Mouse (Mus musculus): Measurements from ENCODE around the gene Adprhl2. TPM values are rescaled to one million over a fixed set of nuclear protein-coding genes. Genes with fewer than 3 reads are reported as not detected.

The Adprhl2 gene
- total and polyA plus RNA-seq, 2 experiments from 2014 or later = 61.9 to 80.6 TPM

DNA sequence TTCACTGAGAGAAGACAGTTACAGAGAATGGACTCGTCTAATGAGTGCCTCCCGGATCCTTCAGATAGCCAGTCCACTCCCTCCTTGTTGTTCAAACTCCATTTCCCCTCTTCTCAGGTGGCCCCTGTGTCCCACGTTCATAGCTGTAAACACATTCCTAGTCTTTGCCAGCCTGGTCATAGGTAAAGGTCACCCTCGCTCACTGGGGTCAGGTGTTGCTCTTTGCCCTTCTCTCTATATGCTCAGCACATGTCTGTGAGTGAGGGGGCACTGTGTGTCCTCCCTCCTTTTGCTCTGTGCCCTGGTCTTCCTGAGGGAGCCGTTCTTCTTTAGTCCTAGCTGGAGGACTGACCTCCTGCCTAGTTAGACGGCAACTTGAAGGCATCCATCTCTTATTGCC lies 1.7 kb downstream of the Adprhl2 start:
- Histone ChIP-seq H3K36me3 (ENCODE audit: insufficient read depth, low read length) (peaks cover 33% of the 10 kb centered on the region), H3K9me3 (ENCODE audit: low read length) (no peaks in the 10 kb centered on the region), H3K4me1 (ENCODE audit: insufficient read depth, low read length) (peaks cover 8% of the 10 kb centered on the region; the same call in 1 of the 2 replicates), H3K9ac (replicated peaks; ENCODE audit: low read length, poor library complexity, severe bottlenecking) (no peak overlapping the region), H3K27me3 (ENCODE audit: insufficient read depth, low read length) (no peaks in the 10 kb centered on the region), H3K4me2 (ENCODE audit: low read depth, low read length, poor library complexity, severe bottlenecking) (no peak overlapping the region), H3K4me3 (ENCODE audit: low read depth, low read length) (no peak overlapping the region), H3K27ac (ENCODE audit: low read depth, low read length) (no peak overlapping the region)
- TF ChIP-seq CTCF (IDR thresholded peaks at IDR 0.05) = no peak
- no peak for ATAC-seq (ENCODE audit: low FRiP score)
- DNase-seq (ENCODE audit: low spot score) = no peak
- WGBS = 93% methylated on average over 6 of the region's 6 CpGs

DNA sequence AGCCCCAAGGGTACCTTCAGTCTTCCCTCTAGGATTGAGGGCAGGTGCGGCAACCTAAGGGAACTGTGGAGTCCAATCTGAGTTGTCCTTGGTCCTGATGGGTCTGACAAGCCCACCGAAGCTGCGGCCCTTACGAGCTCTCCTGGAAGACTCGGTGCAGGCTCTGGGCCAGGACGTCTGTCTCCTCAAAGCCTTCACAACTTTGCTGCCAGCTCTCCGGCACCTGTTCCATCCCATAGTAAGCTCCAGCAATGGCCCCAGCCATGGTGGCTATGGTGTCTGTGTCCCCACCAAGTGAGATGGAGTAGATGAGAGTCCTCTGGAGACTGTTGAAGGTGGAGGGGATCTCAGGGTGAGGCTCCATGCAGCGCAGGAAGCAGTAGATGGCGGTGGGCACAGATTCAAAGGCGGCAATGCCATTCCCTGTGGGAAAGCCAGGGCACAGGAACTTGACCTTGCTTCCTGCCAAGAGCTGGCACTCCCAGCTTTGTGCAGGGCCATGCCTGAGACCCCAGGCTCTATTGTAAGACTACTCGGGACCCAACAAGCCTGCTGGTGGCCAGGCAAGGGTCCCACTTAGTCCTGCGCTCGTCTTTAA lies 5.0 kb downstream of the Adprhl2 start:
- Histone ChIP-seq H3K27ac (ENCODE audit: low read depth, low read length) (no peak overlapping the region), H3K36me3 (ENCODE audit: insufficient read depth, low read length) (peaks cover 33% of the 10 kb centered on the region), H3K27me3 (ENCODE audit: insufficient read depth, low read length) (no peaks in the 10 kb centered on the region), H3K4me2 (ENCODE audit: low read depth, low read length, poor library complexity, severe bottlenecking) (no peak overlapping the region), H3K9me3 (ENCODE audit: low read length) (no peaks in the 10 kb centered on the region), H3K4me3 (ENCODE audit: low read depth, low read length) (no peak overlapping the region), H3K9ac (replicated peaks; ENCODE audit: low read length, poor library complexity, severe bottlenecking) (no peak overlapping the region), H3K4me1 (ENCODE audit: insufficient read depth, low read length) (peaks cover 8% of the 10 kb centered on the region; the same call in 1 of the 2 replicates)
- ATAC-seq (ENCODE audit: low FRiP score) (no peak), DNase-seq (ENCODE audit: low spot score) (no peak)
- no peak for TF ChIP-seq CTCF (IDR thresholded peaks at IDR 0.05)
- 92% methylated on average over 13 of the region's 13 CpGs for WGBS

DNA sequence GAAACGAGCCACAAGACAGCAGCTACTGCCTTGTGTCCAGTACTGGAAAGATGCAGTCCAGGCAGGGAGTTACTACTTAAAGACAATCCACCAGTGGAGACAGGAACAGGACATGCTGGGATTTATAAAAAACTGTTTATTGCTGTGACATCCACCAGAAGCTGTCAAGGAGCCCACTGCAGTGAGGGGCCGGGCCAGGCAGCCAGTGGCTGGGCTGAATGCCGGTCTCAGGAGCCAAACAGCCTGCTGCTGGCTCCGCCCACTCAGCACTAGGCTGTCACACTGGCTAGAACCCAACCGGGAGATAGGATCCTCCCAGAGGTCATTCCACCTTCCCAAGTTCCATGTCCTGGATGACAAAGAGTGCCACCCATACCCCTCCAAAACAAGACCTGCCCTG lies 5.6 kb downstream of the Adprhl2 start:
- Histone ChIP-seq H3K4me2 (ENCODE audit: low read depth, low read length, poor library complexity, severe bottlenecking) (no peak overlapping the region), H3K9ac (replicated peaks; ENCODE audit: low read length, poor library complexity, severe bottlenecking) (no peak overlapping the region), H3K36me3 (ENCODE audit: insufficient read depth, low read length) (peaks cover 33% of the 10 kb centered on the region), H3K9me3 (ENCODE audit: low read length) (no peaks in the 10 kb centered on the region), H3K27me3 (ENCODE audit: insufficient read depth, low read length) (no peaks in the 10 kb centered on the region), H3K4me3 (ENCODE audit: low read depth, low read length) (no peak overlapping the region), H3K4me1 (ENCODE audit: insufficient read depth, low read length) (peaks cover 8% of the 10 kb centered on the region; the same call in 1 of the 2 replicates), H3K27ac (ENCODE audit: low read depth, low read length) (no peak overlapping the region)
- ATAC-seq (ENCODE audit: low FRiP score) (no peak), DNase-seq (ENCODE audit: low spot score) (no peak)
- TF ChIP-seq CTCF (IDR thresholded peaks at IDR 0.05) = no peak
- WGBS = 42% methylated on average over 5 of the region's 5 CpGs

DNA sequence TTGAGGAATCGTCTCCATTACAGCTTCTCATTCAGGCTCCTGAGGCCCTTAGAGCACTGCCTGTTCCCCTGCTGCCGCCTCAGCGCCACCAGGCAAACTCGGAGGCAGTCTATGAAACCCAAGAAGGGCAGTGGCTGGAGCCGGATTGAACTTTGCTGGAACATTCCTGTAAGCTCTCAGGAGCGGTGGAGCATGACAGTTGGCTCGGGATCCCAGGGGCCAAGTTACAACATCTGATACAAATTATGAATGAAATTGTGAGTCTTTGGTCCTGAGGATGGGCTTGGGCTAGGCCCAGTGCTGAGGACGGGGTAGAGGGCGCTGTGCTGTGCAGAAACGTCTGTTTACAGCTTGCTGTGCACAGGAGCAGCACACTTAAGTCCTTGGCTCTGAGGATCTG lies 7.1 kb downstream of the Adprhl2 start:
- Histone ChIP-seq H3K4me3 (ENCODE audit: low read depth, low read length) (no peak overlapping the region), H3K27ac (ENCODE audit: low read depth, low read length) (no peak overlapping the region), H3K9ac (replicated peaks; ENCODE audit: low read length, poor library complexity, severe bottlenecking) (no peak overlapping the region), H3K4me1 (ENCODE audit: insufficient read depth, low read length) (no peaks in the 10 kb centered on the region), H3K4me2 (ENCODE audit: low read depth, low read length, poor library complexity, severe bottlenecking) (no peak overlapping the region), H3K9me3 (ENCODE audit: low read length) (no peaks in the 10 kb centered on the region), H3K36me3 (ENCODE audit: insufficient read depth, low read length) (peaks cover 32% of the 10 kb centered on the region), H3K27me3 (ENCODE audit: insufficient read depth, low read length) (no peaks in the 10 kb centered on the region)
- DNase-seq (ENCODE audit: low spot score) (no peak), ATAC-seq (ENCODE audit: low FRiP score) (no peak)
- TF ChIP-seq CTCF (IDR thresholded peaks at IDR 0.05) = no peak; the same call in 1 of the 2 replicates
- WGBS = 51% methylated on average over 10 of the region's 10 CpGs

DNA sequence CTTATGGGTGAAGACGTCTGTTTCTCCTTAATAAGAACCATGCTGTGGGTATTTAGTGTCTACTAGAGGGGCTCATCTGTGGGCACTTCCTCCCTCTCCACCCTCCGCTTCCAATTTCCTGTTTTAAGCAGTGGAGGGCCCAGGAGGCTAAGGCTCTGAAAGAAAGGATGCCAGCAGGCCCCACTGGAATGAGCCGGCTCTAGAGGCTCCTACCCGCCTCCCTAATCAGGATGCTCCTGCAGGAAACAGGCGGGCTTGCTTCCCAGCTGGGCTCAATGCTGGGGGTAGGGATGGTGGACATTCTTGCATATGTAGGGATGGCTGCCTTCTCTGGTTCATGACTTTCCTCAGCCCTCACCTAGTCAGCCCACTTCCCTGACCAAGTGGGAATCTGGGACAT lies 8.3 kb downstream of the Adprhl2 start:
- 46% methylated on average over 5 of the region's 5 CpGs for WGBS
- DNase-seq (ENCODE audit: low spot score) (no peak), ATAC-seq (ENCODE audit: low FRiP score) (no peak)
- H3K27me3 ChIP-seq (ENCODE audit: insufficient read depth, low read length) = no peaks in the 10 kb centered on the region
- no peak overlapping the region for H3K4me2 ChIP-seq (ENCODE audit: low read depth, low read length, poor library complexity, severe bottlenecking)
- H3K9ac ChIP-seq (replicated peaks; ENCODE audit: low read length, poor library complexity, severe bottlenecking) = no peak overlapping the region
- TF ChIP-seq CTCF (IDR thresholded peaks at IDR 0.05) = no peak
- H3K9me3 ChIP-seq (ENCODE audit: low read length) = no peaks in the 10 kb centered on the region
- peaks cover 27% of the 10 kb centered on the region for H3K36me3 ChIP-seq (ENCODE audit: insufficient read depth, low read length)
- no peaks in the 10 kb centered on the region for H3K4me1 ChIP-seq (ENCODE audit: insufficient read depth, low read length)
- H3K4me3 ChIP-seq (ENCODE audit: low read depth, low read length) = no peak overlapping the region
- H3K27ac ChIP-seq (ENCODE audit: low read depth, low read length) = no peak overlapping the region

DNA sequence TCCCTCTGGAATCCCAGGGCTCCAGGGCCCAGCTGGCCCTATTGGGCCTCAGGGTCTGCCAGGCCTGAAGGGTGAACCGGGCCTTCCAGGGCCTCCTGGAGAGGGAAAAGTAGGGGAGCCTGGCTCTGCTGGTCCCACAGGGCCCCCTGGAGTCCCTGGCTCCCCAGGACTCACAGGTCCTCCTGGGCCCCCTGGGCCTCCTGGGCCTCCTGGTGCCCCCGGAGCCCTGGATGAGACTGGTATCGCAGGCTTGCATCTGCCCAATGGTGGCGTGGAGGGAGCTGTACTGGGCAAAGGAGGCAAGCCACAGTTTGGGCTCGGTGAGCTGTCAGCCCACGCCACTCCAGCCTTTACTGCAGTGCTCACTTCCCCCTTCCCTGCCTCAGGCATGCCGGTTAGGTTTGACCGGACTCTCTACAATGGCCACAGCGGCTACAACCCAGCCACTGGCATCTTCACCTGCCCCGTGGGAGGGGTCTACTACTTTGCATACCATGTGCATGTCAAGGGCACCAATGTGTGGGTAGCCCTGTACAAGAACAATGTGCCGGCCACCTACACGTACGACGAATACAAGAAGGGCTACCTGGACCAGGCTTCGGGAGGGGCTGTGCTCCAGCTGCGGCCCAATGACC lies 9.8 kb downstream of the Adprhl2 start:
- Histone ChIP-seq H3K36me3 (ENCODE audit: insufficient read depth, low read length) (peaks cover 13% of the 10 kb centered on the region), H3K4me1 (ENCODE audit: insufficient read depth, low read length) (no peaks in the 10 kb centered on the region), H3K4me3 (ENCODE audit: low read depth, low read length) (no peak overlapping the region), H3K4me2 (ENCODE audit: low read depth, low read length, poor library complexity, severe bottlenecking) (no peak overlapping the region), H3K9ac (replicated peaks; ENCODE audit: low read length, poor library complexity, severe bottlenecking) (no peak overlapping the region), H3K27me3 (ENCODE audit: insufficient read depth, low read length) (no peaks in the 10 kb centered on the region), H3K9me3 (ENCODE audit: low read length) (no peaks in the 10 kb centered on the region), H3K27ac (ENCODE audit: low read depth, low read length) (no peak overlapping the region)
- 90% methylated on average over 16 of the region's 16 CpGs for WGBS
- no peak for DNase-seq (ENCODE audit: low spot score)
- TF ChIP-seq CTCF (IDR thresholded peaks at IDR 0.05) = no peak
- no peak for ATAC-seq (ENCODE audit: low FRiP score)

All from midbrain, postnatal 0 days (tissue).